Mouse (Mus musculus) WW6 (cell line): ENCODE measurements around the gene Hcrt.

Experiments
- DNase-seq: peaks from one replicate; pipeline ENCODE4 v3.0.0-alpha.2; 2013; ENCODE audit warnings: low read depth, low spot score

The Hcrt gene

GRCm38 (mm10) chr11:100711783-100712615, 50.7 kb downstream of the Hcrt start, which contains the start of gene Kat2a:
Gene Kat2a, minus strand, starts transcription at chr11:100712465.
- peak; percentile 79 for DNase-seq
